Mouse (Mus musculus) layer of hippocampus, postnatal 10 days (tissue): ENCODE results near the gene Fxyd1. TPM values are rescaled to one million over a fixed set of nuclear protein-coding genes. Genes with fewer than 3 reads are reported as not detected.
A peak's percentile ranks its signal among the peaks of the same experiment; 100 is the strongest.

ENCODE experiments used
- DNase-seq, 2 experiments: peaks; one replicate each; pipeline ENCODE4 v3.0.0; 2021; ENCODE audit warnings: low spot score in 2 of 2
- long read RNA-seq: library from polyadenylated mRNA; stranded (forward); transcript quantifications from one replicate; pipeline ENCODE4 v2.0.0, GENCODE M21; 2023
- total RNA-seq, 2 experiments: library from RNA; stranded (reverse); gene quantifications; 2 replicates each; pipeline ENCODE4 v1.2.3; 2021

Gene Fxyd1
- 10 to 100 TPM; 67.2 to 69.2 TPM for total RNA-seq
- long read RNA-seq, transcript Fxyd1-213 (3 exons, 255 nt) = major isoform, 63 of 105 reads
- long read RNA-seq, transcript Fxyd1-212 (8 exons, 568 nt) = minor isoform, 9 of 105 reads
- long read RNA-seq, transcript Fxyd1-203 (8 exons, 492 nt) = minor isoform, 9 of 105 reads
- long read RNA-seq, partial matches to known transcripts = 8 of 105 reads
- long read RNA-seq, other reads (novel, unspliced or antisense) = 6 of 105 reads

DNA sequence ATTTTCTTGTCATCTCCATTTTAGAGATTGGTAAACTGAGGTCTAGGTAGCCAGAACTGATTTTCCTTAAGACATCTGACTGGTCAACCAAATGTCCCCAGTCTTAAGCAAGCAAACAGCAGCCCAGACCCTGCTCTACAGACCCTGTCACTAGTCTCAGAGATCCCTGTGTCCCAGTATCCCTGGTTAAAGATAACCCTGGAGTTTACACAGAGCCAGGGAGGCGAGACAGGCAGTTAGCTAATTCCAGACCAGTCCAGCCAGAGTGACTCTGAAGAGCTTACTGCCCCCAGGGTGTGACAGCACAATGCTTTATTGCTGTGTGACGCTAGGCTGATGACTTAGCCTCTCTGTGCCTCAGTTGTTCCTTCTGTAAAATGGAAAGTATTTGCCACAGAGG is at the start of gene Fxyd1:
TSS of gene Fxyd1 (minus strand) at position 129 of the 400 bp plus-strand sequence.
- DNase-seq = no peak

DNA sequence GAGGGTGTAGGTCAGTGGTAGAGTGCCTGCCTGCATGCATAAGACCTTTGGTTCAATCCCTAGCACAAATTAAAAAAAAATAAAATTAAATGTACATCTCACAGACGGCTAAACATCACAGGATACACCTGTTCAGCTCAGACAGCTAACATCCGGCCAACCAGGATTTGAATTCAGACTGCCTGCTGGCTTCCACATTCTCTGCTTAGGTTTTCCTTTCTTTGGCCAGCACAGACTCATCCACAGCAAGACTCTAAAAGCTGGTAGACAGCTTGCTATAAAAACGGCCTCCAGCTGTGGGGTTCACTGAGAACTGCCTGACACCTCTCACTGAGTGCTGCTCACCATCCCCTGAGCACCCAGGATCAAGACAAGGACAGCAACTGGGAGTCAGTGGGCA is 49.2 kb upstream of the Fxyd1 start:
- no peak for DNase-seq

DNA sequence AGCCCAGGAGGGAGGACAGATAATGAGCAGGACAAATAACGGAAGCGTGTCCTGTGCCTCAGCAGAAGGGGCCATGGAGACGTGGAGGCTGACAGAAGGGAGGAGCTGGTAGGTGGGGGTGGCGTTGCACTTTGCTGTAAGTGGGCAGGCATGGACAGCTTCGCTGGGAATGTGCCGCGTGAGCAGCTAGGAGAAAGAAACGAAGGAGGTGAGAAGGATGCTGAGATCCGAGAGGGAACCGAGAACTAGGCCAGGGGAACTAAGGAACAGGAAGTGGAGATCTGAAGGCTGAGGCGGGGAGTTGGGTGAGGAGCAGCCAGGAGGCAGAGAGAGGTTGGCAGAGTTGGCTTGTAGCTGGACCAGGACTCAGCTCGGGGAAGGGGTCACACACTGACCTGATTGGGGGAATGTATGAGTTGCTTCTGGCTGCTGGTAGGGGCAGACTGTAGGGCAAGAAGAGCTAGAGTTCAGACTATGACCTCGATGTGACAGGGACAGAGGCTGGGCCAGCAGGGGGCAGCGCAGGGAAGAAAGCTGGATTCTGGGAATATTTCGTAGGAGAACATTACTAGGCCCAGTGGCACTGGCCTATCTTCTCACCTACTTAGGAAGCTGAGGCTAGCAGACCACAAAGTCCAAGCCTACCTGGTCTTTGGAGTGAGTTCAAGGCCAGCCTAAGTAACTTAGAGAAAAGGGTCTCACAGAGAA is 48.2 kb upstream of the Fxyd1 start:
- DNase-seq = peak; percentile 64 to 65

DNA sequence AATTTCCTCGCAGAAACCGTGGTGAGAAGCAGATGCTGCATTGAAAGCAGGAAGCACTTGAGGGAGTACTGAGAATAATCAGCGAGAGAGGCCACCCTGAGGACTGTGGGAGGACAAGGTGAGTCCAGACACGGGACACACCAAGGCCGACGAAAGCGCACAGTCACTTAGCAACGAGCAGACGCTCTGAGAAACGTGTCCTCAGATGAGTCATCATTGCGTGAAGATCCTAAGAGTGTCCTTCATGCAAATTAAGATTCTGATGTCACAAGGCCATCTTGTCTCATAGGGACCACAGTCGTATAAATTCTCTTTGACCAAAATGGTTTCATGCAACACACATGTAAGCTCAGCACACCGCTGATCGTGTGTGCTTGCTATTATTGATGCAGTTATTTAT is 43.8 kb upstream of the Fxyd1 start:
- no peak for DNase-seq

DNA sequence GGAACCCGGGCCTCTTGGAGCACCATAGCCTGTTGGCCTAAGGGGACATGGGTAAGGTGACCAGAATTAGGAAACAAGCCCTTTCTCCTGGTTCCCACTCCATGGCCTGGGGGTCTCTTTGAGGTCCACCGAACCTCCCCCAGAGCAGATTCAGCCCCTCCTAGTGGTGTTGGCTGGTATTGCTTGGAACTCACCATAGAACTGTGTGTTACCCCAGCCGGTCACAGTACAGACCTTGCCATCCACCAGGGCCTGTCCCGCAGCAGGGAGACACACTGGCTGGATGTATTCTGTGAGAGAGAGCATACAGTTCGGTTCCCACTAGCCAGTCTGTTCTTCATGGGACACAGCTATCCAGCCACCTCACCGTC is 42.6 kb upstream of the Fxyd1 start:
- no peak for DNase-seq

DNA sequence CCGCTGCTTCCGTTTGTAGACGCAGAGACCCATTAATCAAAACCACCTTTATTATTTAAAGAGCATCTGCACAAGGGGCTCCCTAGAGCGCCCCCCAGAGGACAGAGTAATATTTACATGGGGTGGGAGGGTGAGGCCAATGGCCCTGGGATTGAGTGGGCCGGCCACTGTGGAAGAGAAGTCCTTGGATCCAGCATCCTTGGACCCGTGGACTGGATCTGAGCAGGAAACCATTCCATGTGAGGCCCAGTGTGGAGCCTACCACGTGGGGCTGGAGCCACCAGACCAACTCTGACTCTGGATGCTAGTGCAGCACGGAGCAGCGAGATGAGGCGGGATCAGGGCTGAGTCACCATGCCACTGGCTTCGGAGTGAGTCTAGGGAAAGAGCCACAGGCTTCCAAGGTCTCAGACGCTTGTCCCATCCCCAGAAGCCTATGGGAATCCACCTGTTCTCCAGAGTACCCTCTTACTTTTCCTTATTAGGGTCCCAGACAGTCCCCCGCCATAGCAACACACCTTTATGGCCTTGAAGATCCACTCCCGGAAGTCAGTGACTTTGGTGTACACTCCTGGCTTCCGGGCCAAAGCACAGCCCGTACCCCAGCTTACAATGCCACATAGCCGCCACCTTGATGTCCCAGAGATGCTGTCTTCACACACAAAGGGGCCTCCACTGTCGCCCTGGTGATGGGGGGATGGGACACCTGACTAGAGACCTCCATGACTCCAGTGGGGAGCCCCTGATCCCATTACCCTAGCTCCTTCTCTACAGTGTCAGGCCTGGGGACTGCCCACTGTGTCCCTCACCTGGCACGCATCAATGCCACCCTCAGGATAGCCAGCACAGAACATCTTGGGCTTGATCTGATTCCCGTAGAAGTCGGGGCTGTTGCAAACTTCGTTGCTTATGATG is 42.0 kb upstream of the Fxyd1 start:
- no peak for DNase-seq

DNA sequence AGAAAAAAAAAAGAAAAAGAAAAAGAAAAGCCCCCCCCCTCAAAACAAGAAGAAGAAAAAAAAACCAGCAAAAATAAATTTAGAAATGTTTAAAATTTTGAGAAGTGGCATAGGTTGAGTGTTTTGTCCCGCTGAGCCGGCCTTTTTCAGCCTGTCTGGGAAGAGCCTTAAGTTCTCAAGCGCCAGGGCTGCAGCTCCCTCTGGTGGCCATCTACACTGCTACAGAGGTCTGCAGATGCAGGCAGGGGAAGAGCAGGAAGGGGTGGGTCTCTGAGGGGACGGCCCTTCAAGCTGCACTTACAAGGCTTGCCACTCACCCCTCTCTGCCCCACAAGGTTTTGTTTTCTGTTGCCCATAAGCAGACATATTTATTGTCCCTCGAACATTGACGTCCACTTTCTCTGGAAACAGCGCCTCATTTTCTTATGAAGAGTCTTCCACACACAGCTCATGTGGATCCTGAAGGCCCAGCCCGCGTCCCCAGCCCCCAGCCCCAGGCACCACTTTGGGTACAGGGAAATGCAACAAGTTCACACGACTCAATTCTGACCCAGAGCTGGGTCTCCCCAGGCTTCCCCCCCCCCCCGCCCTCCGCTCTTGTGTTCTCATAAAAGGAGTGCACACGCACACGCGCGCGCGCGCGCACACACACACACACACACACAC is 40.7 kb upstream of the Fxyd1 start:
- DNase-seq = peak; percentile 93 to 94

DNA sequence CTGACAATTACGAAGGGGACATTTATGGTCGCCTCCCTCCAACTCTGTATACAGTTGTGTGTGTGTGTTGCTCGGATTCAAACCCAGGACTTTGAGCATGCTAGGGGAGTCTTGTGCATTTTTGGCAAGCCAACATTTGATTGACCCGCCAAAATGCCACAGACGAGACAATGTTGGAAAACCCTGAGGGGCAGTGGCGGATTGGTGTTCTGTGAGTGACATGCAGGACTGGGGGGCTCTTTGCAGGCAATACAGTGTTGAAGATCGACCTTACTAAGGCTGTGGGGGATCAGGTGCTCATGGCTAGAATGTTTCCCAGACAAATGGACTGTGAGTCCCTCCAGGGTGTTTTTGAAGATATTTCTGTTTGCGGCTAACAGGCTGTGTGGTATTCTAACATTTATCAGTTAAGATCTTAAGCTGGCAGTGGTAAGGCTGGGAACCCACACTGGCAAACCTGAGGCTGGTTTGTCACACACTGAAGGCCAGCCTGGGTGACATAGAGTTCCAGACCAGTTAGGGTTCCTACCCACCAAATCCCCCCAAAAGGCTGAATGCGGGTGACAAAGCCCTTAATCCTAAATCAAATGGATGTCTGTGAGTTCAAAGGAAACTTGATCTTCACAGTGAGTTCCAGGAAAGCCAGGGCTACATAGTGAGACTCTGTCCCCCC is 40.0 kb upstream of the Fxyd1 start:
- DNase-seq = no peak

DNA sequence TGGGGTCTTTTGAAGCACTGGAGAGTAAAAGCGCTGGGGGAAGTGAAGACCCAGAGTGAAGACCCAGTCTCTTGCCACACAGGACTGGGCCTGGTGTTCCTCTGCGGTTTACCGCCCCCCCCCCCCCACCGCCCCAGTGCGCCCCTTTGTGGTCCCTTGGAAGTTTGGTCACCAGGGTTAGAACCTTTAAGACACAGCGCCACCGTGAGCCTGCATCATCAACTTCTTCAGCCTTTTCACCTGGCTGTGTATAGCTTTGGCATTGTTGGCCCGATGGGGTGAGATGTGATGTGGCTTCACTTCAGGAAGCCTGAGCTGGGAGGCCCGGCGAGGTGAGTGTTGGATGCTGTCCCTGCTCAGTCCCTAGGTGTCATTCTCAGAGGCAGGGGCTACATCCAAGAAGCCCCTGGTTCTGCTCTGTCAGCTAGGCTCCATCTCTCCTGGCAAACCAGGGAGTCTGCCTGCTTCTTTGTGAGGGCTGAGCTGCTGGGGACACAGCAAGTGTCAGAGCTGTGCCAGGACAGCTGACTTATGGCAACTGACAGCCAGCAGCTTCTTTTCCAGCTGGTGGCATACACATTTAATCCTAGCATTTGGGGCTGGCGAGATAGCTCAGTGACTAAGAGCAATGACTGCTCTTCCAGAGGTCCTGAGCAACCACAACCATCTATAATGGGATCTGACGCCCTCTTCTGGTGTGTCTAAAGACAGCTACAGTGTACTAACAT is 37.9 kb upstream of the Fxyd1 start:
- no peak for DNase-seq

DNA sequence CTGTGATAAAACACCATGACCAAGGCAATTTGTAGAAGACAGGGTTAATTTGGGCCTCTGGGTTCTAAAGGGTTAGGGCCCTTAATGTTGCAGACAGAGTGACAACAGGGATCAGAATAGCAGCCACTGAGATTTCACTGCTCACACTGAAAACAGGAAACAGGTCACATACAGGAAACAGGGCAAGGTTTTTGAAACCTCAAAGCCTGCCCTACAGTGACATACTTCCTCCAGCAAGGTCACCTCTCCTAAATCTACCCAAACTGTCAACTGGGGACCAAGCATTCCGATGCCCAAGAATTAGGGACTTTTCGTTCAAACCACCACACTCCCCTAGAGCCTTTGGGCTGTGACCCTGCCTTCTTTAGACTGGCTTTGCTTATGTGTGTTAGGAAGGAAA is 32.7 kb upstream of the Fxyd1 start:
- DNase-seq = no peak

DNA sequence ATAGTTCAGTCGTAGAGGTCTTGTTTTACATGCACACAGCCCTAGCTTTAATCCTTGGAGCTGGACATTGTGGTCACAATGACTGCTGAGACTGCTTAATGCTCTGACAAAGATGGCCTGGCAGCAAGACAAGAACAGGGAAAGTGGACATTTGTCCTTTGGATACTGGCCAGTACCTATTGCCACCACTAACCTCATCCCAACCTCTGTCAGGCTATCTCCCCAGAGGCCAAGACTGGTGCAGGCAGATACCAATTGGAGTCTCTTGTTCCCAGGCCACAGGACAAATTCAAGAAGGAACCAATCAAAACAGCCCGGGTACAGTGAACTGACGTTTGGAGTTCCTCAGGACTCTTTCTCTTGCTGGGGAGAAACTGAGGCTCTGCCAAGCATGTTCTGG is 31.2 kb upstream of the Fxyd1 start:
- DNase-seq = no peak

DNA sequence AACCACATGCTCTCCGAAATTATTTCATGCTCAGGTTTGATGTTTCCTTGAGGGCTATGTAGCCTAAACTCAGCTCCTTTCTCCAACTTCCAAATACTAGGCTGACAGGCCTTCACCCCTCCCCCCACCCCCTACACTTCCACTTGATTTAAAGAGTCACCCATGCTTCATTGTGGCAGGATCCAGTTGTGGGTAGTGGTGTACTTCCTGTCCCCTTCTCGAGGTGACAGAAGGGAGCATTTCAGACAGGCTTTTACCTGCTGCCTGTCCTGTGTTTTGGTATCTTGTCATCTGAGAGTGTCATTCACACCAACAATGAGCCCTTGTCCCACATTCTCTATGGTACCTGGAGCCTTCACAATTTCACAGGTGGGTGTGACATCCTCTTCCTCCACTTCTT is 30.3 kb upstream of the Fxyd1 start:
- DNase-seq = no peak

DNA sequence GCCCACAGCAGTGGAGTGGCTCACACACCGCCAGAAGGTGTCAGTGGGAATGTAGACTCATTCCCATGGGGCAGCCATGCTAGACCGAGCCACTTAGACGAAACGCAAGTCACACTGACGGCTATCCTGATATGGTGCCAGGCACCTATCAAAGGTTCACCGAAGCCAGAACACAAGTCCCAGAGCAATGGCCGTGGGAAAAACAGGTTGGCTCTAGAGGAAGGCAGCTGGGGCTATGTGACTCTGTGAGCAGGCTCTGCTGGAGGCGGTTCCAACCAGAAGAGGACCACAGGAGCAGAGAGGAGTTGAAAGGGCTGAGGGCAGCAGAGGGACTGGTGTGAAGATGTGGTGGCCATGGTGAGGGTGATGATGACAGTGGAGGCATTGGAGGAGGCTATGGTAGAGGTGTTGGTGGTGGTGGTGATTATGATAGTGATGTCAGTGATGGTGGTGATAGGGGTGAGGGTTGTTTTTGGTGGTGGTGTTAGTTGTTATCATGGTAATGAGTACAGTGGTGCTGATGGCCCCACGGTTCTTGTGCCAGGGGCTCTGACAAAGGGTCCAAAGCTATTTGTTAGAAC is 29.3 kb upstream of the Fxyd1 start:
- DNase-seq = no peak

DNA sequence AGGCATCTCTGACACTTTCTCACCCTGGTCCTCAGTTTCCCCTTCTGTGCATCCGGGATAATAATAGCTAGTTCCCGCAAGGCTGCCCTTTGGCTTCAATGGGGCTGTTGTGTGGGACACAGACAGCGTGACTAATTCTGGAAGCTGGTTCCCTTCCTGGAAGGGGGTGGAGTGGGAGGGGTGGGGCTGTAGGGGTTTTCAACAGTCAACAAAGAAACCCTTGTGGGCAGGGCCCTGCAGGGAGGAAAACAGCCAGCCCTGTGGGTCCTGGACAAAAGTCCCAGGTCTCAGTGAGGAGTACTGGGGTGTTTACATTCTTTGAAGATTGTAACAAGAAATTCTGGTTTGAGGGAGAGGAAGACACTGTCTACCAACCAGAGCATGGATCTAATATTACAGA is 28.2 kb upstream of the Fxyd1 start:
- no peak for DNase-seq

DNA sequence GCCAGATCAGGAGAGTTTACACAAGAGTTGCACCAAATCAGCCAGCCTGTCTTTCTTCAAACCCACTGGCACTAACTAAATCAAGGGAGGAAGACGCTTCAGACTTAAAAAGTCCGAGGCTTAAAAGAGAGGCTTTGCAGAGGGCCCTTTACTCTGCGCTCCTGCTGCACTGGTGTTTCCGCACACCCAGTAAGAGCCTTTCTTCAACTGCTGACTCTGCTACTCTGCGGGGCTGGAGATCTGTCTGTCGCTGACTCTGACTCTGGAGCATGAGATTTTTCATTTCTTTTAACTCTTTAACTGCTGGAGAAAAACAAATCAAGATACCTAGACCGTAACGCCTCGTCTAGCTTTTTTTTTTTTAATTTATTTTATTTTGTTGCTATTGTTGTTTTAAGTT is 27.1 kb upstream of the Fxyd1 start:
- DNase-seq = no peak

DNA sequence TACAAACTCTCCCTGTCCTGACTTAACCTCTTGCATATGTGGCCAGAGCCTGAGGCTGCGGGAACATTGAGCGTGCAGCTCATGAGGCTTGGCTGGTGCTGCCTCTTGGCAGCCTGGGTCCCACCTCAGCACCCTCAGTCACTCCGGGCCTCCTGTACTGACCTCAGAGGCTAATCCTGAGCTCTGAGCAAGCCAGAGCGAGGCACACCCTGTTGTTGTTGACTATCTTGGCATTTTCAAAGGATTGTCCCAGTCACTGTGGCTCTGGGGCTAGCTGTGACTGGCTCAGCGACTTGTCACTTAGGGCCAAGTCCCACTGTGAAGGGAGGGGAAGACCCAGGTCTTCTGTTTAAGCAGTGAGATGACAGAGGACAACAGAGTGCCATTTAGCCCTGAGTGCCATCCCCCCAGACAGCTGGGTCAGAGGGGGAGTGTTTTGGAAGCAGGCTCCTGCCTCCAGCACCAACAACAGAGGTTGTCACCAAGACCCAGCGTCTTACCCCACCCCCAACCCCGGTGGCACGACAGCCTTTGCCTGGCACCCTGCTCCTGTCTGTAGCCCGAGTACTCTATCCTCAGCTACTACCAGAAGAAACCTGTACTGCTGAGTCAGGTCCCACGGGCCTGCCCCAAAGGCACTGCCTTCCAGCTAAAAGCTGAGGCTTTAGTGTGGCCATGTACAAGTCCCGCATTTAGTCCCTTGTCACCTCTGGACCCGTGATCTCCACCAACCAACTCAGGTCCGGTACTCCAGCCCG is 26.0 kb upstream of the Fxyd1 start:
- DNase-seq = peak; percentile 56 to 64

DNA sequence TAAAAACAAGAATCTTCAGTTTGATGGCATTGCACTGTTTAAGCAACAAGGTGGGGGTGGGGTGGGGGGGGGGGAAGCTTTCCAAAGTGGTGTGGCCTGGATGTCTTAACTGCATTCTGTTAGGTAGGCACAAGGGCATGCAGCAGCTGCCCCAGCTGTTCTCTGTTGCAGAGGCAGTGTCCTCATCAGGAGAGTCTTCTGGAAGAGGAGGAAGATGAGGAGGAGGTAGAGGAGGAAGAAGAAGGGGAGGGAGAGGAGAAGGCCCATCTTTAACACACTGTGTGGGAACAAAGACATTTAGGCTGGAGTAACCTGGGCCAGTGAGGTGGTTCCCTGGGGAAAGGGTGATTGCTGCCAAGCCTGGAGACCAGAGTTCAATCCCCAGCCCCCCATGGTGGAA is 25.1 kb upstream of the Fxyd1 start:
- no peak for DNase-seq

DNA sequence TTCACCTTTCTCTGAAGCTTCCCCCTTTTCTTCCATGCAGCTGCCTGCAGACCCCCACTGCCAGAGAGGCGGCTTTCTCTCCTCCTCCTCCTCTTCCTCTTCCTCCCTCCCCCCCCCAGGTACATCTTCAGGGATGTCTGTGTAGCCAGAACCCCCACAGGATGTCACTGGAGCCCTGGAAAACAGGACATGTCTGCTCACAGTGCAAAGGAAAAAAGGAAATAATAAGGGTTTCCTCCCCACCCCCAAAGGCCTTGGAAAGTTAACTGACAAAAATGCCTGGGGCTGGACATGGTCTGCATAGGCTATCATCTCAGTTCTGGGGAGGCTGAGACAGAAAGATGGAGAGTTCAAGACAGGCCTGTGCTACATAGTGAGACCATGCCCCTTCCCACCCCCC is 24.1 kb upstream of the Fxyd1 start:
- DNase-seq = no peak

DNA sequence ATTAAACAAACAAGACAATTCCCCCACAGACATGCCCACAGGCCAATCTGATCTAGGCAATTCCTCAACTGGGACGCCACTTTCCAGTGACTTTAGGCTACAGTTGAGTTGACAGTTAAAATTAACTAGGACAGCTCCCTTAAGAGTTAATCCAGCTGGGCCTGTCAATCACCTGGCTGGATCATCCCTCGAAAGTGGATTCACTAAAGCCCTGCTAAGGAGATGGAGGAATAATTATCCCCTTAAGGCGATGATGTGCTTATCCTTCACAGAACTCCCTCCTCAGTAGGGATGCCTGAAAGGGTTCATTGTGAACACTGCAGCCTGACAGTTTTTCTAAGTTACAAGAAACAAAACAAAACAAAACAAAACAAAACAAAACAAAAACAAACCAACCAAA is 23.6 kb upstream of the Fxyd1 start:
- no peak for DNase-seq
